Mouse (Mus musculus) brain, embryonic 18.5 days (tissue): ENCODE data around the gene Aqp12.
"Not testable (repeated sequence)": the region's sequence is repeated elsewhere in the genome, so short reads cannot be mapped to it uniquely, and the experiment has no call there.

Source experiments
- DNase-seq: peaks from one replicate; pipeline ENCODE4 v3.0.0-alpha.2; 2012; ENCODE audit warnings: low read depth, low spot score

The Aqp12 gene

DNA sequence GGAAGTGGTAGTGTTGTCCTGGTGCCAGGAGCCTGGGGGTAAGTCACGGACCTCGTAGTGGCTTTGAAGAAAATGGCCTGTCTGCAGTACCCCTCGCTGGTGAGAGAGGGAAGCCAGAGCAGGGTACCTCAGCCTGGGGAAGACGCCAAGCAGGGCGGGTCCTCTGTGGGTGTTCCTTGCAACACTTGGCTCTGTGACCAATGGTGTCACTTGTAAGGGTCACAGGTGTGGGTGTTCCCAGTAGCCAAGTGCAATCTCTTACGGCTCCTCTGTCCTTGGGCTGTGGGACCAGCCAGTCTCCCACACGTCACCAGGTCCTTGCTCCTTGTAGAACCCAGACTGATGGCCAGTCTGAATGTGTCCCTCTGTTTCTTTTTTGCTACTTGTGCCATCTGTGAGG, at the start of gene Aqp12:
TSS of gene Aqp12 (plus strand) at position 274 of the 400 bp plus-strand sequence.
- no peak for DNase-seq

DNA sequence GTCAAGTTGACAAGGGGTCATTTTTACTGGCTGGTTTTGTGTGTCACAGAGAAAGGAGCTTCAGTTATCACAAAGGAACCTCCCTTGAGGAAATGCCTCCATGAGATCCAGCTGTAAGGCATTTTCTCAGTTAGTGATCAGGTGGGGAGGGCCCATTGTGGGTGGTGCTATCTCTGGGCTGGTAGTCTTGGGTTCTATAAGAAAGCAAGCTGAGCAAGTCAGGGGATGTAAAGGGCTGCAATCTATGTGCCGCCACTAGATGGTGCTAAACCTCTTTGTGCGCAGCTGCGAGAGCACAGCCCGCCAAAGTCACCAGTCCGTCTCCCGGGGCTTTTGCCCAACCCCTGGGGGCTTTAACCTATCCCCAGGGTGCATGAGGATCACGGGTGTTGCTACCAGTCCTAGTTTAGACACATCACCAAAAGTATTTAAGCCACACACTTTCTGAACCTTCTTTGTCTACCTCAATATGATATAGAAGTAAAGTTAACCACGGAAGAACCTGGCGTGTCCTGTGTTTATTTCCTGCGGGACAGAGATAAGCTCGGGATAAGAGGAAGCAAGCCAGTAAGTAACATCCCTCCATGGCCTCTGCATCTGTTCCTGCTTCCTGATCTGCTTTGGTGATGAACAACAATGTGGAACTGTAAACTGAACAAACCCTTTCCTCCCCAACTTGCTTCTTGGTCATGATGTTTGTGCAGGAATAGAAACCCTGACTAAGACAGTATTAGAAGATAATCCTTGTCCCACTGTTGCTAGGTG, 49.4 kb upstream of the Aqp12 start:
- not testable (repeated sequence) for DNase-seq

DNA sequence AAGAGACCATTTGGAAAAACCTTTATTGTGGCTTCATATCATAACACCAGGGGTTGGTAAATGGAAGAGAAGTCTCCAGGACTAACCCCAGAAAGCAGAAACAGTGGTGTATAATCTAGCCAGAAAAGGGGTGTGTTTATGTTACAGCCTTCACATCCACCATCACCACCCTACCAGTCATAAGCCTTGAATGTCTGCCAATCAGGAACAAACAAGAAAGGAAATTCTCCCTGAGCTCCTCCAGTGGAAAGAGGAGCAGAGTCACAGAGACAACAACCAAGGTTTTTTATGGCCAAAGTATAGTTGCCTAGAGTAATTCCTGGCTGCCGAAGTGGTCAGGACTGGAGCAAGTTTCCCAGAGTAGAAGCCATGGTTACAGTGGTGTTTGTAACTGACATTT, 47.1 kb upstream of the Aqp12 start:
- no peak for DNase-seq

DNA sequence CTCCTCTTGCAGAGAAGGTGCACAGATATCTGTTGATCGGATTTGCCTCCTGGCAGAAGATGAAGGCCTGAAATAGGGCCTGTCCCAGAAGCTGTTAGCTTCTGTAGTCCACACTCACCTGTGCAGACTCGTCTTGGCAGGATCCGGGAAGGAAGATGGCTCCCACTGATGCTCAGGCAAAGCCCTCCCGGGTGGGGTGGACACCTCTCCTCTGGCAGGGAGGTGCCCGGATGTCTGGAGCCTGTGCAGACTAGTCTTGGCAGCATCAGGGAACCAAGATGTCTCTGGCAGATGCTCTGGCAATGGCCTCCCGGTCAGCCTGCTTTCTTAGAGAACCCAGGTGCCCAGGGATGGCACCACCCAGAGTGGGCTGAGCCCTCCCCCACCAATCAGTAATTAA, 35.3 kb upstream of the Aqp12 start:
- DNase-seq = not testable (repeated sequence)

DNA sequence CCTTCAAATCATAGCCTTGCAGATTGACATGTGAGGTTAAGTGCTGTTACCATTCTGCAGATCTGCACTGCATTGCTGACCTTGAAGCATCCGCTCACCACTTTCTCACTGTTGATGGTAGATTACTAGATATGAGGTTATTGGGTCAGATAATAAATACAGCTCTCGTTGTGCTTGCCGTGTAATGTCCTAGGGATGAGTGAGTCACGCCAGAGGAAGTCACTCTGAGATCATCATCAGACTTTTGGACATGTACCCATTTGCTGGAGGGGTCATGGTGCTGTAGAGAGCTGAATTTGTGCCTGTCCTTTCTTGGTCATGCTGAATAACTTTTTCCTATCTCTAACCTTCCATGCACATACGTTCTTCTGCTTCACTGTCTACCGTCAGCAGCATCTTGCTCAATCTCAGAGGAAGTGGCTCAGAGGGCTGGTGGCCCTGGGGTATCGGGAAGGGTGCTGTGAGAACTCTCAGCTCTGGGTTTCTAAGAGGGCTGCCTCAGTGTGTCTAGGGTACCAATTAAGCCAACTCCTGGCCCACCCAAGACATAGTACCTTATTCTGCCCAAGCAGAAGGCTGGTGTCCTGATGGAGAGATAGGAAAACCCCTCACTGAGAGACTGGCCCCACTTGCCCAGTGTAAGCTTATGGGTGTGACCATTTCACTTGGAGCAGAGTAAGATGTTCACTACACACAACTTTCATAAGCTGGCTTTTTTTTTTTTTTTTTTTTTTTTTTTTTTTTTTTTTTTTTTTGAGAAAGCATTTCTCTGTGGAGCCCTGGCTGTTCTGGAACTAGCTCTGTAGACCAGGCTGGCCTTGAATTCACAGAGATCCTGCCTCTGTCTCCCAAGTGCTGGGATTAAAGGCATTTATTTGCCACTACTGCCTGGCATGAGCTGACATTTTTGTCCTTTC, 34.0 kb upstream of the Aqp12 start:
- DNase-seq = no peak

DNA sequence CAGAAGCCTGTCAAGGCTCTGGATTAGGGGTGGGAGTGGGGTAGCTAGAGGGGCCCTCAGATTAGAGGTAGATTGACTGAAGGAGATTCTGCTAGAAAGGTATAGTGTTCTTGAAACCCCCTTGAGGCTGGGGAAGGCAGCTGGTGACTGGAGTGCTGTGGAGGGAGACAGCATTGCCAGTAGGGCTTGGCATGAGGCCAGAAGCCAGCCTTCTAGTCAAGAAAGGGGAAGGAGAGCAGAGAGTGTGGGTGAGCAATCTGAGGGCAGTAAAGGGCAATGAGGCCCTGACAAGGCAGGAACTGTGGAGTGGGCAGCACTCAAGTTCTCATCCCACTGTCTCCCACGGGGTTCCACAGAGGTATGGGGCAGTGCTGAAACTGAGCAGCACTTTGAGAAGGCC, 33.3 kb upstream of the Aqp12 start:
- DNase-seq = no peak

DNA sequence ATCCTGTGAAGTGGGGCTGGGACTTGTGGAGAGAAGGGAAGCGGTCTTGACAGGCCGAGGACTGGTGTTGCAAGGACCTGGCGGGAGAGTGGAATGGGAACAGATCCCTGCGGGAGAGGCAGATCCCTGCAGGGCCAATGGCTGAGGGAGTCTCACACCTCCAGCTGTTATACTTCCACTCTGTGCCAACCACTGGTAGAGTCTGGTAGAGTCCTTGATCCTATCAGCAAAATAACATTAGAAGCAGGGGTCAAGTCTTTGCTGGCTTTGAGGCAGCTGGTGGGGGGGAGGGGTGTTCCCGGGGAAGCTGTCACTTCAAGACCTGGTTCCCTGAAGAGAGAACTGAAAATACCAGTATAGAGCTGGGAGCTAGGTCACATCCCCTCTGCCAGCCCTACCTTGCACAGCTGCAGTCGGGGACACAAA, 30.0 kb upstream of the Aqp12 start:
- DNase-seq = no peak

DNA sequence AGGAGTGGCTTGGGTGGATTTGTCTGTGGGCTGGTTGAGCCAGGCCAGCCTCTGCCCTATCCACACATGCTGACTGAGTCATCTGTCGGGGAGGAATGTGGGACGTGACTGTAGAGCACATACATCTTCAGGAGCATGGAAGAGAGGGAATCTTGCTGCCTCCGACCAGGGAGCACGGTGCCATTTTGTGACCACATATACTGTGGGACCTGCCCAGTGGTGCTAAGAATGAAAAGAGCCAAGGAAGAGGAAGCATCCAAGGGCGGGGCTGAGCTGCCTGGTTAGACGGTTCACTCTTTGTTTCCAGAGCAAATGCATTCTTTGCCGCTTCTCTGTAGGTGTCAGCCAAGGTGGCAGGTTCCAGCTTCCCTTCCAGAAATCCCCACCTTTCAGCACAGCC, 27.5 kb upstream of the Aqp12 start:
- DNase-seq = no peak

DNA sequence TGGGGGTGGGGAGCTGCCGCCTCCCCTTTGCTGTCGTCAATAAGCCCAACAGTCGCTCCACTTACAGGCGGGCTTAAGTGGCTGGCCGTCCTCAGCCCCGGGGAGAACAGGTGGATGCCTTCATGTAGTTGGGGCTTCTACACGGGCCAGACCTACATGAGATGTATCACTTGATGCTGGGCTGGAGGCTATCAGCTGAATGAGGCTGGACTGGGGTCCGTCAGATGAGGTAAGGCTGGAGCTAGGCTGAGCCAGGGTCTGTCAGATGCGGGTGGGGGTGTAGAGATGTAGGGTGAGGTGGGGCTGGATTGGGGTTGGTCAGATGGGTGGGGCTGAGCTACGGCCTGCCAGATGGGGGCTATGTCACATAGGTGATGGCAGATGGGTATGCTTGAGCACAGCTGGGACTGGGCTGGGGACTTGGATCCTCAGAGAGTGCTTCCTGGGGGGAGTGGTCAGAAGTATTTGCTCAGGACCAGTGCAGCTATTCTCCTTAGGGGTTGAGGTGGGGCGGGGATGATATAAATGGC, 27.0 kb upstream of the Aqp12 start:
- no peak for DNase-seq

DNA sequence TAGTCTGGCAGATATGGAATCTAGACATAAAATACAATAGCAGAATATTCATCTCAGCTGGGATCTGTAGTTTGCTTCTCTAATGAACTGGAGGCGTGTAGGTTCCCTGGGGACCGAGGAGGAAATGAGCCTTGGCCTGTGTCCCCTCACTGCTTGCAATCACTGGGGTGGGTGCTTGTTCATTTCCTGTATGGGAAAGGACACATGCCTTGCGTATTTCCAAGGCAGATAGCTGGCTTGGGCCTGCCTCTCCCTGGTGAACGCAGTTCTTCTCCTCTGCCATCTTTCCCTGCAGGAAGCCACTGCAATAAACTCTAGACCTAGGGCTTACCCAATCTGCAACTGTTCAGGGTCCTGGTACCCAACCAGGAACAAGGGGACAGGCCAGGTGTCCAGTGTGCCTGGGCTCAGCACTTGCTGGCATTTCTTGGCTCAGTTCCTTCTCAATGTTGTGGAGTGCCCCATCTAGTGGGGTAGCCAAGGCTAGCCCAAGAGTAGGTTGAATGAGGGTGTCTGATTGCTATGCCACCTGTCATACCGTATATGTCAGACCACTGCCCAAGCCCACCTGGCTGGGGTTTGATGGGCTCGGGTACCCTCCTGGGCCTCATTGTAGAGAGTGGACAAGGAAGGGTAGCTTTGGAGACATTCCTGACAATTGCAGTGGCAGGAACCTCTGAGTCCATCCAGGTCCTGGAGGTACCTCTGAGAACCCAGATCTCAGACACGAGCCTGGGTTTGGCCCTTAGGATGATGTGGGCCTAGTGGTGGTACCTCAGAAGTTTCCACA, 24.9 kb upstream of the Aqp12 start:
- no peak for DNase-seq

DNA sequence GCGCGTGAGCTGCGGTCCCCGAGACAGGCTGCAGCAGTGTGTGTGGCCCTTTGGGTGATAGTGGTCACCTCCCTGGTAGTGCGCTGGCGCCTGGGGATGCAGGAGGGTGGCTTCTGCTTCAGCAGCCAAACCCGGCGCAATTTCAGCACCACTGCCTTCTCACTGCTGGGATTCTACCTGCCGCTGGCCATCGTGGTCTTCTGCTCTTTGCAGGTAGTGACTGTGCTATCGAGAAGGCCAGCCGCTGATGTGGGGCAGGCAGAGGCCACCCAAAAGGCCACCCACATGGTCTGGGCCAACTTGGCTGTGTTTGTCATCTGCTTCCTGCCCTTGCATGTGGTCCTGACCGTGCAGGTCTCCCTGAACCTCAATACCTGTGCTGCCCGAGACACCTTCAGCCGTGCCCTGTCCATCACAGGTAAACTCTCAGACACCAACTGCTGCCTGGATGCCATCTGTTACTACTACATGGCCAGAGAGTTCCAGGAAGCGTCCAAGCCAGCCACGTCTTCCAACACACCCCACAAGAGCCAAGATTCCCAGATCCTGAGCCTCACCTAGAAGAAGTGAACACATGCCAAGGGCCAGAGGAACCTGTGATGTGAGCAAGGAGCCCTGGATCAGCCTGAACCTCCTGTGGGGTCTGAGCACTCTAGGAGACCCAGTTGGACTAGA, 23.1 kb upstream of the Aqp12 start:
- no peak for DNase-seq

DNA sequence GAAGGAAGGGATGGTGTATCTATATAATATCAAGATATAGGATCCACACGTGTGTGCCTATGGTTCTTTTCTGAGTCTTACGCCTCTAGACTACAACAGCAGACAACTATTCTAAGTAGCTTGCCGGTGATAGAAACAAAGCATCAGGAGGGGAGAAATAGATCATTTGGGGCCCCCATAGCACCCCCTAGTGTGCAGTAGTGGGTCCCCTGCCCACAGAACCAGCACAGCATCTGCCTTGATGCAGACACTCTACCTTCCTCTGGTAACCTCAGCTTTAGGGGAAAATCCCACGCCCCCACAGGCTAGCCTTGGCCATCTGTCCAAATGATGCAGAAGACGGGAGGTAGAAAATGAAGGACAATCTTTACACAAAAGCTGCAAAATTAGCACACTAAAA, 21.1 kb upstream of the Aqp12 start:
- no peak for DNase-seq

DNA sequence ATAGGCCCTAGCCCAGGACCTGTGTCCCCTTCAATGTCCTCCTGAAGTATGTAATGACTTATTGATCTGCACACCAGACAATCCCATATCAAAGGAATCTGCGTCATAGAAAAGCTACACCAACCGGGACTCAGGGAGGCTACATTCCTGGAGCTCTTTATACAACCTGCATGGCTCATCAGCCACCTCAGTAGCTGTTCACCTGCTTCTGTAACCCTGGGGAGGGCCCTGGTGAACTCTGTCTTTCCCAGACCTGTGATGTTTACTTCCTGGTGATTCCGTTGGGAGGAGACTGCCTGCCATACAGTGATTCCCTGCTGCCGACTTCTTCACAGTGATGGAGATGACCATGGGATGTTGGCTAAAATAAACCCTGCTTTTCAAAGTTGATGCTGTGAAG, 17.2 kb upstream of the Aqp12 start:
- DNase-seq = no peak

DNA sequence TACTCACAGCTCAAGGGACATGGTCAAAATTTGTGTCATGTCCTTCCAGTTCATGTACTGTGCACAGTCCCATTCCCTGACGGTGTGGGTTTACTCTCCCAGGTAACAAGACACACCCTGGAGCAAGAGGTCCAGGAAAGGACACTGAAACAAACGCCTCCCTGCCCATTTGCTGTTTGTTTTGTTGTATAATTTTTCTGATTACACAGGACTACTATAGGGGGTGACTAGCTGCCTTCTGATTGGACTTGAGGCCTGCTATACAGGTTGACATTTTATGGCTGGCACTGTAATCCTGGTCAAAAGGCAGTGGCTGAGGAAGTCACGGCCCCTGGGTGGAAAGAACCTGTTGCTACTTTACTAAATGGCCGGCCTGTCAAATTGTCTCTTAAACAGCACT, 16.2 kb upstream of the Aqp12 start:
- no peak for DNase-seq

DNA sequence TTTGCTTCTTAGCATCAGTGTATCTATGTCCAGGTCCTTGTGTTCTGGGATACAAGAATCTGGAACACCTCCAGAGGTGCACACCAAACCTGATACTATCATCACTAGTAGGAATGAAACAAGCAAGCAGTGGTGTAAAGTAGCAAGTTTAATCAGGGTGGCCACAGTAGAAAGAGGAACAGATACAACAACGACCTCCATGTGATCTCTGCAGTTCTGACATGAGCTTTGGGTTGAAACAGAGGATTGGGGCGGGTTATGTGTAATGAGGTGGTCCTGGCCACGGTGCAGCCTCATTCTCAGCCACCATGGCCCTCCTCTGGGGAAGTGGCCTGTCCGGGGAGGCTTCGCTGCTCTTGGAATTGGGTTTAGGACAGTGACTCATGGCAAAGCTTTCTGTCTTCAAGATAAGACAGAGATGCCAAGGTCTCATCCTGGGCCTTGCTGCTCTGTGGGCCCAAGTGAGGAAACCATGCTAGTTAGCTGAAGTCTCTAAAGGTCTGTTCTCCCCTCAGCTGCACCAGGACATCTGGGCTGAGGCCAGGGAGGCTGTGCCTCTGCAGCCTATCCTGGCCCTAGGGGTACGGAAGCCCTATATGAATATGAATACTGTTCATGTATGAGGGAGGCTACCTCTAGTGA, 13.8 kb upstream of the Aqp12 start:
- DNase-seq = no peak

DNA sequence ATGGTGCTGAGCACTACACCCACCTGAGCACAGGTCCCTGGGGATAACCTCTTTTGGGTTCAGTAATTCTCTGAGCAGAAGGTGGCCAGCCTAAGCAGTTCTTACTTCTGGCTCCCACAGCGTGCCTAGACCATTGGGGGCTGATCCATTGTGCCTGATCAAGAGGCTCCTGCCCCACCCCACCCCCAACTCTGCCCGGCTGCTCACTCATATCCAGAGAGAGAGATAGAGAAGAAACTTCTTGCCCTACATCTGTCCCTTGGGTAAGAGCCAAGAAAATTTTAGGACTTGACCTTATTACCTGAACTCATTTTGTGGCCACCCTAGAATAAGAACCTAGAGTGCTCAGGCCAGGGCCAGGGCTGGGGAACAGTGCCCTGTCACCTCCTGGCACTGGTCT, 13.3 kb upstream of the Aqp12 start:
- no peak for DNase-seq

DNA sequence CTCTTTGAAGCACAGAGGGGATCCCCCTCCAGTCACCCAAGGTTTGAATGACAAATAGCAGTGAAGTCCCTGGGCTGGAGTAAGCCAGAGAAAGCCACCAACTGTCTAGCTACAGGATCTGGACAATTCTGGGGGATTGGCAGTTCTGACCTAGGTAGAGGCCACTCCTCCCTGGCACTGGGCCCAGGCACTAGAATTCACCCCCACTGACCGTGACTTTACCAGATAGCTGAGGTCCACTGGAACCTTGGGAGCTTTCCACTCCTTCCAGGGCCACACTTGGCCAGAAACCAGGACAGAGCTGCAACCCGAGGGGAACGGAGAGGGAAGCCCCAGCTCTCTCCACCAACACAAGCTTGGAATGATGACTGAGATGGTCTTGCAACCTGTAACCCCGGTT, 3.1 kb downstream of the Aqp12 start:
- DNase-seq = no peak

DNA sequence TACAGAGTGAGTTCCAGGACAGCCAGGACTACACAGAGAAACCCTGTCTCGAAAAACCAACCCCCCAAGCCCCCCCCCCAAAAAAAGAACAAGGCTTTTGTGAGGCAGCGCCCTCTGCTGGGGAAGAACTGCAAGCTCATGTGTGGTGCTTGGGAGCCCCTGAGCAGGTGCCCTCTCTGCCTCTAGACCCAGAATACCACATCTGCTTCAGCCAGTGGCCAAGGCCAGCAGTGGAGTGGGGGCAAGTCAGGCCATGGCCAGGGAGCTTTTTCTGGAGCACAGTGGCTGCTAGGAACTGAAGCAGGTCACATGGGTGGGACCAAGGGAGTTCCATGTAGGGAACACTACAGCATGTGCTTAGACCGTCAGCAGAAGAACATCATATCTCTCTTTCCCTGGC, 4.6 kb downstream of the Aqp12 start:
- DNase-seq = no peak

DNA sequence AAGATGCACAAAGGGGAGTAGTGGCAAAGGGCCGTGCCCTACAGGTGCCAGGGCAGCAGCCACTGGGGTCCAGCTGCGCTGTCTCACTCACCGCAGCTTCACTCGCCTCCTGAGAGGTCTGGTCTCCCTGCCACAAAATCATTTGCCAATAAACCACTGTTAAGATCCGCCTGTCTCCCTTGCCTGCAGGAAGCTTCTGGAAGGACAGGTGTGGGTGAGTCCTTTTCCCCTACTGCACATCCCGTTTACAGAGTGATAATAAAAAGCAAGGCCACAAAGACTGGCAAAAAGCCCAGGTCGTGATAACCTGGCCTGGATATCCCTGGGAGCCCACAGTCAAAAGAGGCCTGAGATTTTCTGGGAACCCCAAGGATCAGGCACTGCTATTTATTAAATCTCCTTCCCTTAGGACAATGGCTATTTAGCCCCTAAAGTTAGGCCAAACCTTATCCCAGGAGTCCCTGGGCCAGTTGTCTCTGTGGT, 6.0 kb downstream of the Aqp12 start:
- no peak for DNase-seq

DNA sequence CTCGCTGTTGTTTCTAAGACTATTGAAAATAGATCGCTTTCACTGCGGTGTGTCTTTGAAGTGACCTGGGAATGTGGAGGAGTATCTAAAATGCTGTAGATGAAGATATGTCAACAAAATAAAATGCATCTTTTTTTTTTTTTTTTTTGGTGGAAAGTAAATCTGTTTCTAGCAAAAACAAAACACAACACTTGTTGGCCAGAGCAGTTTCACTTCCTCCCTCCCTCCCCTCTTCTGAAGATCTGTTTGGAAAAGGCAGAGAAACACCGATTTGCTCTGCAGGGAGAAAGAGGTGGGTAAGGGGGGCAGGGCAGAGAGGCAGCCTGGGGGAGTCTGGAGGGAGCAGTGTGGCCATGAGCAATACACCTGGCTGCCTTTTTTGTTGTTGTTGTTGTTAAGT, 7.2 kb downstream of the Aqp12 start:
- no peak for DNase-seq

DNA sequence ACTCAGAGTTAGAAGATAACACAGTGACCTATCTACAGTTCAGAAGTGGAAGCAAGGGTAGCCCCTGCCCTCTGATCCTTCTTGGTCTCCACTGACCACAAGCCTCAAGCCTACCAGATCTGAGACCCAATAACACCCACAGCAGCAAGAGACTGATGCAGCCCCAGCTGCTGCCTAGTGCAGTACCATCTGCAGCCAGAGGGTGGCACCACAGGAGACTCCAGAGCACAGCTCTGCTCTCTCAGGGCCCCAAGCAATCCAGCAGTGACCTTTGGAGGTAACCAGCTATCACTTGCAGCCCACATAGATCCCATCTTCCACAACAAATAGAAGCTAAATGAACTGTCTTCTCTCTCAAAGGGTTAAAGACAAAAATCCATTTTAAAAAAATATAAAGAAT, 8.3 kb downstream of the Aqp12 start:
- DNase-seq = no peak
